Mouse (Mus musculus): Measurements from ENCODE around the gene Vwa8. TPM values are rescaled to one million over a fixed set of nuclear protein-coding genes. Genes with fewer than 3 reads are reported as not detected.

The Vwa8 gene
- total RNA-seq, 2 experiments from 2014 or later: 12.2 to 19.9 TPM

DNA sequence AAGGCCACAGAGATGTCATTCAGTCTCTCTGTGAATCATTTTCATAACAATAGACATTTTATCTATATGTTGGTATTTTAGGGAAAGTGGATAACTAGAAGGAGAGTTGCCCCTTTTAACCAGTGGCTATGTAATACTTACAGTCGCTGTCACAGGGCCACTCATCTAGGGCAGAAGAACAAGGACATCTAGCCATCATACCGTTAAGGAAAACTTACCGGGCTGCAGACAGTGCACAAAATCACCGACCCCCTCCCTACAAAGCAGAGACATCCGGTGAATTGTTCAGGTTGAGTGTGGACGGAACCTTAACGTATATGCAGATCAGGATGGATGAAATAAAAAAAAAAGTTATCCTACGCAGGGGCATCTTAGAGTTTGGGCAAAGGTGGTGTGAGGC lies 310.6 kb downstream of the Vwa8 start:
- ATAC-seq (replicated peaks; ENCODE audit: low FRiP score, low TSS enrichment, poor library complexity, severe bottlenecking): no peak

GRCm38 (mm10) chr14:79160486-79160885 lies 311.6 kb downstream of the Vwa8 start:
- no peak for ATAC-seq (replicated peaks; ENCODE audit: low FRiP score, low TSS enrichment, poor library complexity, severe bottlenecking)

GRCm38 (mm10) chr14:79160966-79161365 lies 312.1 kb downstream of the Vwa8 start:
- ATAC-seq (replicated peaks; ENCODE audit: low FRiP score, low TSS enrichment, poor library complexity, severe bottlenecking): no peak

- ATAC-seq (replicated peaks; ENCODE audit: low FRiP score, low TSS enrichment, poor library complexity, severe bottlenecking): no peak
Measured at GRCm38 (mm10) chr14:79161741-79162140, 312.9 kb downstream of the Vwa8 start.

- ATAC-seq (replicated peaks; ENCODE audit: low FRiP score, low TSS enrichment, poor library complexity, severe bottlenecking): no peak
Measured at GRCm38 (mm10) chr14:79162678-79163077, 313.8 kb downstream of the Vwa8 start.

DNA sequence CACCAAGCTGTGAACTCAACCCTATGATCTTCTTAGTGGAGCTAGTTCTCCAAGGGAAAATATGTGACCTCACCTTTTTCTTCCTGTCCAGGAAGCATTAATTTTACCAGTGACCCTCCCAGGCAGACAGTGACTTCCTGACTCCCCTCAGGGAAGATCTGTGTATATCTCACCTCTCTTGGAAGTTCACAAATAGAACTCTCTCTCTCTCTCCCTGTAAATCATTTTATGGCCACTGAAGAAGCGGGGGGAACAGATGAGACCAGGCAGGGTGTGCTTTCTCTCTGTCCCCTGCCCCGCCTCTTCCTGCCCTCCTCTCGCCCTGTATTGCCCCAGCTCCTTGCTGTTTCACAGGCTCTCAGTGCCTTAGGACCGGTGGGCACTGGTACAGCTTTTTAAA lies 315.5 kb downstream of the Vwa8 start:
- ATAC-seq (replicated peaks; ENCODE audit: low FRiP score, low TSS enrichment, poor library complexity, severe bottlenecking): no peak

- ATAC-seq (replicated peaks; ENCODE audit: low FRiP score, low TSS enrichment, poor library complexity, severe bottlenecking): no peak
Measured at GRCm38 (mm10) chr14:79164925-79165324, 316.1 kb downstream of the Vwa8 start.

DNA sequence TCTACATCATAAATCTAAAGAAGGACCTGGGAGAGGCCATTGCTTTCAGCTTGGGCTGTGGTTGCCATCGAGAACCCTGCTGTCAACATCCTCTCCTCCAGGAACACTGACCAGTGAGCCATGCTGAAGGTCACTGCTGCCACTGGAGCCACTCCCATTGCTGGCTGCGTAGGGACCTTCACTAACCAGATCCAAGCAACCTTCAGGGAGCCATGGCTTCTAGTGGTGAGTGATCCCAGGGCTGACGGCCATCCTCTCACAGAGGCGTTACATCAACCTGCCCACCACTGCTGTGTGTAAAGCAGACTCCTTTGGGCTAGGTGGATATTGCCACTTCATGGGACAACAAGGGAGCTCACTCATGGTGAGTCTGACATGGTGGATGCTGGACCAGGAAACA lies 325.7 kb downstream of the Vwa8 start:
- no peak for ATAC-seq (replicated peaks; ENCODE audit: low FRiP score, low TSS enrichment, poor library complexity, severe bottlenecking)

DNA sequence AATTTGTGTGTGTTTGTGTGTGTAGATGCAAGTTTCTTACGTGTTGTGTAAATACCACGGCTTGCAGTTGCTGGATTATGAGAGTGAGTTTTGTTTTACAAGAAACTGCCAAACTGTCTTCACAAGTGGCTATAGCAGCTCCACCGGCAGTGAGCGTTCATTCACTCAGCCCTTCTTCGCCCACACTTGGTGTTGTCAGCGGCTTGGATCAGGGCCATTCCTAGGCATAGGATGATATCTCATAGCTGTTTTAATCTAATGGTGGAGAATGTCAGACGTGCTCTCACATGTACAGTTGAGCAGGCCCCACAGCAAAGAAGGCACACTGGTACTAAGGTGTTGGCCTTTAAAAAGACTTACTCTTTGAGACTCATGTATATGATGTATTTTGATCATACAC lies 328.9 kb downstream of the Vwa8 start:
- no peak for ATAC-seq (replicated peaks; ENCODE audit: low FRiP score, low TSS enrichment, poor library complexity, severe bottlenecking)

- no peak for ATAC-seq (replicated peaks; ENCODE audit: low FRiP score, low TSS enrichment, poor library complexity, severe bottlenecking)
Measured at GRCm38 (mm10) chr14:79178247-79178646, 329.4 kb downstream of the Vwa8 start.

GRCm38 (mm10) chr14:79180078-79180730 lies 331.4 kb downstream of the Vwa8 start:
- no peak for ATAC-seq (replicated peaks; ENCODE audit: low FRiP score, low TSS enrichment, poor library complexity, severe bottlenecking)

- no peak for ATAC-seq (replicated peaks; ENCODE audit: low FRiP score, low TSS enrichment, poor library complexity, severe bottlenecking)
Measured at GRCm38 (mm10) chr14:79181748-79182147, 332.9 kb downstream of the Vwa8 start.

DNA sequence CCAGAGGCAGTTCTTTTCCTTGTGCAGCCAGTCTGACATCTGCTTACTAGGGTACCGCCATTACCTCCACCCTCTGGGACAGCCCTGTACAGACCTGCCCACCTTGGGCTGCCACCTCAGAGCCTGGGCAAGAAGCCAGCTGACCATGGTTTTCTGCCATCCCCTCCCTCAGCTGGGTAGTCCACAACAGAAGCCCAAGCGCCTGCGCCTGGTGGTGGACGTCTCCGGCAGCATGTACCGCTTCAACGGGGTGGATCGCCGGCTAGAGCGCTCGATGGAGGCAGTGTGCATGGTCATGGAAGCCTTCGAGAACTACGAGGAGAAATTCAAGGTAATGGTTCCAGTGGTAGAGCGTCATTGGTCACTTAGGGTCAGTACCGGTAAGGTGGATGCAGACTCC lies 333.9 kb downstream of the Vwa8 start:
- no peak for ATAC-seq (replicated peaks; ENCODE audit: low FRiP score, low TSS enrichment, poor library complexity, severe bottlenecking)

- ATAC-seq (replicated peaks; ENCODE audit: low FRiP score, low TSS enrichment, poor library complexity, severe bottlenecking): no peak
Measured at GRCm38 (mm10) chr14:79183261-79183660, 334.4 kb downstream of the Vwa8 start.

DNA sequence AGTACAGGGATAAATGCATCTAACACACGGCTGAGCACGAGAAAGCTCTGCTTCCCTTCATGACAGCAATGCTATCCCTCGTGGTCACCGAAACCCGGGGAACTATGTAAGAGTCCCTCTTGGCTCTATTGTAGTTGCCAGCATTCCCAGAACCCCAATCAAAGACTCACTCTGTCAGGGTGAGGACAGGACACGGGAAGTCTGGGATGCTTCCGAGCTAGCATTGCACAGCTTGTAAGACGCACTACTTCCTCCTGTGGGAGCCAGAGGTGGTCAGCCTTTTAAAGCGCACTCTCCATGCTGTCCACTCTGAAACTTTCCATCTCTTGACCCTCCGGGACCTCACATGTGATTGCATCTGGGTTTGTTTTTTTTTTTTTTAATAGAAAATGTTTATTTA lies 335.2 kb downstream of the Vwa8 start:
- no peak for ATAC-seq (replicated peaks; ENCODE audit: low FRiP score, low TSS enrichment, poor library complexity, severe bottlenecking)

DNA sequence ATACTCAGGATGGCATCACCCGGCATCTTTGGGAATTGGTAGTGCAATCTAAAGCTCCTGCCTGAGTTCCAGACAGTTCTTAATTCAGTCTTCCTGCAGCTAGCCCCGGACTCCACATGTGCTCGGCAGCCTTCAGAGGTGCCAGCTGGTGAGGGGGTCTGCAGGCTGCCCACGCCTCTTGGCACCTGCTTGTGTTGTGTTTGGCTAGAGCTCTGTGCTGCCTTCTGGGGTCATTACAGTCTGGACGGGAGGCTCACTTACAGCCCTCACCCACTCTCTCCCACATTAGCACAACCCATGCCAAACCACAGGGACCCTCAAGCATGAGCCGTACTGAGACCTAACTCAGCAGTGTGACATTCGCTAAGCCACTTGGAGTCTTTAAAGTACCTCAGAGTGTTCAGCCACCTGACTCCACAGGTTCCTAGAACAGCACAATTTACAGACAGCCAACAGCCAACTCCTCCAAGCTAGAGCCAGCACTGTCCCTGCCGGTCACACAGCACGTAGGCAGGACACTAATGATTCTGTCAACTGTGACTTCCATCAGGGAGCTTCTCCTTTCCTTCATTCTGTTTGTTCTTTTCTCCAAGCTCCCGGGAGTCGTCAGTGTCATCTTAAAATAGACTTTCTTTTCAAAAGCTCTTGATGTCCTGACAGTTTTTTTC lies 336.3 kb downstream of the Vwa8 start:
- no peak for ATAC-seq (replicated peaks; ENCODE audit: low FRiP score, low TSS enrichment, poor library complexity, severe bottlenecking)

DNA sequence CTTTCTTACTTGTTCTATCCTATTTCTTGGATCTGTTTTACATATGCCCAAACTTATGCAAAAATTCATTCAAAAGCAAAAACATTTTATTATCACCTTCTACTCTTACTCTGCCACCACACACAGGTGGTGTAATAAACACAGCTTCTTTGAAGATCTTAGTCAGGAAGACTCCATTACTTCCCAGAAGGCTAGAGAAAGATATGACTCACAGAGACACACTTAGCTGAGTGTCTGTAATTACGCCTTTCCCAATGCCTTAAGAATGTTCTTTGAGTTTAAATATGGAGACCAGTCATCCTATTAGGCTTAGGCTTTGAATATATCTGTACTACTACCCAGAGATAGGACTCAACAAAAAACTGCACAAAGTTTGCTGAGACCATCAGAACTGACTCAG lies 338.1 kb downstream of the Vwa8 start:
- no peak for ATAC-seq (replicated peaks; ENCODE audit: low FRiP score, low TSS enrichment, poor library complexity, severe bottlenecking)

DNA sequence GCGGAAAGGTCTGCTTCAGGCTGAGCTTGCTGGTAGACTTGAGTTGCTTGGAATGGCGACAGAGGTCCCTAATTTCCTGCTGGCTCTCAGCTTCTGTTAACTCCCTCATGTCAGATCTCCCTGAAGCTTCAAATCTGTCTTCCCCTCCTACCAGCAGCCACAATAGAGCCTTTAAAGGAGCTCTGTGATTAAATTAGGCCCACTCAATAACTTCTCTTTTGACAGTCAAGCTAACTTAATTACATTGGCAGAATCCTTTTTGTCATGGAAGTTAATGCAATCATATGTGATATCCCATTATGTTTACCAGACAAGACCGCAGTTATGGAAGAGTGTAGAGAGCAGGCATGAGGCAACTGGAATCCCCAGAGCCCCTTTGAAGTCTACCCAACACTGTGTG lies 347.9 kb downstream of the Vwa8 start:
- ATAC-seq (replicated peaks; ENCODE audit: low FRiP score, low TSS enrichment, poor library complexity, severe bottlenecking): no peak

GRCm38 (mm10) chr14:79198066-79198465 lies 349.2 kb downstream of the Vwa8 start:
- ATAC-seq (replicated peaks; ENCODE audit: low FRiP score, low TSS enrichment, poor library complexity, severe bottlenecking): no peak

DNA sequence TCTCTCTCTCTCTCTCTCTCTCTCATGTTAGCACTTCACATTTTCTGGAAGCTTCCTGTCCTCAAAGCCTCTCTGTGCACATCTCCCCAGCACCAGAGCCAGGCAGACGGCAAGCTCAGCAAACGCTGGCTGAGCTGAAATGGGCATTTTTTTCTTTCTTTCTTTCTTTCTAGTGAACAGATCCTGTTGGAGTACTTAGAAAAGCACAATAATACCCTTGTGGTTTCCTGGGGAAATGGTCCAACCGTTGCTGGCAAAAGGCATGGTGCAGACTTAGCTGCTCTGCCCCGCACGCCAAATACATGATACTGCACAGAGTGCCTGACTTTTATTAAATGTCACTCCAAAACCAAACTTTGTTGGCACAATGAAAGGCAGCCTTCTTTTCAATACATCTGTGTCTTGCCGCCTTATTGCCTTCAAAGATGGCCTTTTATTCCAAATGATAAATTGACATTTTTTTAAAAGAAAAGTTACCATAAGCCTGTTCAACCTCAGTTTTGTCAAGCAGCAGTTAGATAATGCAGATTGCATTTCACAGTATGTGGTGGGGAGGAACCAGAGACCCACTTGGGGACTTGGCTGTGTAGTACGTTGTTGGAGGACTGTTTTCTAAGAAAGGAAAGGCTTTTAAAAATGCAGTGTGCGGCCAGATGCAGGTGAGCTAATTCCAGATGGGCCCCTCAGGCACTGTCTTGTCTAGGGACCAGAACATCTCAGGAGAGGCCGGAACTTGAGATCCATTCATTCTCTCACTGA lies 351.5 kb downstream of the Vwa8 start:
- no peak for ATAC-seq (replicated peaks; ENCODE audit: low FRiP score, low TSS enrichment, poor library complexity, severe bottlenecking)

DNA sequence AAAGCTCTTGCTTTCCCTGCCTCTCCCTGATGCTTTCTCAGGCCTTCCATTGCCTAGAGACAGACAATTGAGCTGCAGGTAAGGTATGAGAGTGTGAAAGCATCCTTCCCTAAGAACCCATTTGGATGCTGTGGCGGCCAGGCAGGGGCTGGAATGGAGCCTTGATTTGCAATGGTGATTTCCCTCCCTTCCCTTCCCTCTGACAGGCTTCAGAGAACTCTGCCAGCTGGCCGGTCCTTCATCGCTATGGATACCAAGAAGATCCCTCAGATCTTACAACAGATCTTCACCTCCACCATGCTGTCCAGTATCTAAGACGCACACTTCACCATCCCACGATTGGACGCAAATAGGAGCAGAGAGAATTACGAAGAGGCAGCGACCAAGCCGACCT lies 352.0 kb downstream of the Vwa8 start:
- ATAC-seq (replicated peaks; ENCODE audit: low FRiP score, low TSS enrichment, poor library complexity, severe bottlenecking): no peak

Data from megakaryocyte-erythroid progenitor cell, adult 5-6 weeks (primary cell).